Mouse (Mus musculus): ENCODE data around the gene Chkb. TPM values are rescaled to one million over a fixed set of nuclear protein-coding genes. Genes with fewer than 3 reads are reported as not detected.

Chkb gene
- polyA plus RNA-seq, 1 experiment = 115 TPM

- H3K4me1 ChIP-seq (ENCODE audit: control insufficient read depth, insufficient read depth, low read length) = peaks cover 29% of the 10 kb centered on the region
- H3K4me3 ChIP-seq (ENCODE audit: insufficient read depth, low read length) = peak overlapping the region; percentile 36; the same call in 1 of the 2 replicates
- no peak for TF ChIP-seq CTCF (IDR thresholded peaks at IDR 0.05; ENCODE audit: low read depth, low read length)
- no peak for TF ChIP-seq POLR2A (IDR thresholded peaks at IDR 0.05; ENCODE audit: borderline replicate concordance, low read depth, low read length)
- no peak overlapping the region for H3K27ac ChIP-seq (ENCODE audit: insufficient read depth, low read depth, low read length)
Observed at GRCm38 (mm10) chr15:89431271-89431670, 1.6 kb upstream of the Chkb start.

- Histone ChIP-seq H3K4me3 (ENCODE audit: insufficient read depth, low read length) (peak overlapping the region; percentile 63; the same call in 1 of the 2 replicates), H3K27ac (ENCODE audit: insufficient read depth, low read depth, low read length) (peak overlapping the region; percentile 18), H3K4me1 (ENCODE audit: control insufficient read depth, insufficient read depth, low read length) (peaks cover 32% of the 10 kb centered on the region)
Observed at GRCm38 (mm10) chr15:89430771-89431170, 1.1 kb upstream of the Chkb start.

DNA sequence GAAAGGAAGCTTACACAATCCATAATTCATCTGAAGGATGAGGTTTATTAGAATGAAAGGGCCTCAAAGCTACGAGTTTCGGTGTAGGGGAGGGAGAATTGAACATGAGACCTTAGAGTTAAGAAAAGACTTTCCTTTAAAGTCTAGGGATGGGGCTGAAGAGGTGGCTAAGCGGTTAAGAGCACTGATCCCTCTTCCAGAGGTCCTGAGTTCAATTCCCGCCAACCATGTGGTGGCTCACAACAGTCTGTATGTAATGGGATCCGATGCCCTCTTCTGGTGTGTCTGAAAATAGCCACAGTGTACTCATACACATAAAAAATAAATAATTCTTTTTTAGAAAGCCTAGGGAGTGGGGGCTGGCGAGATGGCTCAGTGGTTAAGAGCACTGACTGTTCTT is 633 bp upstream of the Chkb start:
- peak overlapping the region; percentile 63 for H3K4me3 ChIP-seq (ENCODE audit: insufficient read depth, low read length)
- TF ChIP-seq CTCF (IDR thresholded peaks at IDR 0.05; ENCODE audit: low read depth, low read length) = no peak
- TF ChIP-seq POLR2A (IDR thresholded peaks at IDR 0.05; ENCODE audit: borderline replicate concordance, low read depth, low read length) = no peak
- H3K27ac ChIP-seq (ENCODE audit: insufficient read depth, low read depth, low read length) = peak overlapping the region; percentile 18
- H3K4me1 ChIP-seq (ENCODE audit: control insufficient read depth, insufficient read depth, low read length) = peaks cover 32% of the 10 kb centered on the region

GRCm38 (mm10) chr15:89428821-89429351 is 822 bp downstream of the Chkb start:
- peaks cover 32% of the 10 kb centered on the region for H3K4me1 ChIP-seq (ENCODE audit: control insufficient read depth, insufficient read depth, low read length)
- peak overlapping the region; percentile 63 for H3K4me3 ChIP-seq (ENCODE audit: insufficient read depth, low read length)
- TF ChIP-seq CTCF (IDR thresholded peaks at IDR 0.05; ENCODE audit: low read depth, low read length) (no peak), POLR2A (IDR thresholded peaks at IDR 0.05; ENCODE audit: borderline replicate concordance, low read depth, low read length) (no peak)
- H3K27ac ChIP-seq (ENCODE audit: insufficient read depth, low read depth, low read length) = no peak overlapping the region

DNA sequence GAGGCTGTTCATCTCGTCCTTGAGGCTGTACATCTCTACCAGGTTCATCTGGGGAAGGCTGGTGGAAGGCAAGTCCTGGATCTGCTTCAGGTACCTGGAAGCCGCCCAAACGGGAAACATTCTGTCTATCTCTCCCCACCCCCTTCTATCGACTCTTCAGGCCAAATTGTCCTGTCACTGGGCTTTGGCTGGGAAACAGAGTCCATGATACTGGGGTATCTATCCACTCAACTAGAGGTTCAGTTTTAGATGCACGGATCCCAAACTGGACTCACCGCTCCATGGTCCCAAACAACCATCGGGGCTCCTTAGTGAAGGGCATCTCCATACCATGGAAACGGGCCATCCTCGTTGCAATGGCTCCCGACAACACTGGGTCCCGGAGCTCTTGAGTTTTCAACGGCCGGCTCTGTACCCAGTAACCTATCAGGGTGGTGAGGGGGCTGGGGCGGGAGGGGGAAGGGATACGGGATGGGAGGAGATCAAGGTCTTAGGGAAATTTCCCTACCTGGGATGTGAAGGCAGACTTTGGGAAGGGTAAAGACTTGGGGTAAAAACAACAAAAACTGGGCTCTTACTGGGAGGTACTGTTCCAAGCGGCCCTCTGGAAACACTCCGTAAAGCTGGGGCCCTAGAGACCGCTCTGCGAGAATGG is 1.4 kb downstream of the Chkb start:
- TF ChIP-seq POLR2A (IDR thresholded peaks at IDR 0.05; ENCODE audit: borderline replicate concordance, low read depth, low read length) (no peak), CTCF (IDR thresholded peaks at IDR 0.05; ENCODE audit: low read depth, low read length) (no peak)

DNA sequence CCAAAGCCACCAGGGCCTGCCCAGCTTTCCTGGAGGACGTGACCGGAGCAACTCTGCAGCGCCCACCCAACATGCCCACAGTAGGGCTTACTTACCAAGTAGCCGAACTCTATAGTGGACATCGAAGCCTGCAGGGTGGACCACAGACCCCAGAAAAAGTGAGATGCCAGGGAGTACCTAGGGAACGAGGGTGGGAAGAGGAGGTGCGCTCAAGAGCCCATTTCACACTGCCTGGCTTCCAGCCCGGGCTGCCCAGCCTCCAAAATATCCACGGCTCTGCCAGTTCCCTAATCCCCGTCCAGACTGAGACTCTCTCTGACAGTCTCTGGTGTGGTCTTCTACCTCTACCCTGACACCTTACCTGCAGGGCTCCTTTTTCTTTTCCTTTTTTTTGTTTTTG is 3.0 kb downstream of the Chkb start:
- no peak for TF ChIP-seq CTCF (IDR thresholded peaks at IDR 0.05; ENCODE audit: low read depth, low read length)
- no peak for TF ChIP-seq POLR2A (IDR thresholded peaks at IDR 0.05; ENCODE audit: borderline replicate concordance, low read depth, low read length)
- H3K4me3 ChIP-seq (ENCODE audit: insufficient read depth, low read length) = no peak overlapping the region
- peak overlapping the region; percentile 10; the same call in 1 of the 2 replicates for H3K27ac ChIP-seq (ENCODE audit: insufficient read depth, low read depth, low read length)
- peaks cover 31% of the 10 kb centered on the region for H3K4me1 ChIP-seq (ENCODE audit: control insufficient read depth, insufficient read depth, low read length)

More for the DNA sequence above, 1.4 kb downstream of the Chkb start:
- Histone ChIP-seq H3K4me3 (ENCODE audit: insufficient read depth, low read length) (peak overlapping the region; percentile 63), H3K4me1 (ENCODE audit: control insufficient read depth, insufficient read depth, low read length) (peaks cover 32% of the 10 kb centered on the region), H3K27ac (ENCODE audit: insufficient read depth, low read depth, low read length) (no peak overlapping the region)

- TF ChIP-seq CTCF (IDR thresholded peaks at IDR 0.05; ENCODE audit: low read depth, low read length) = no peak
- no peak for TF ChIP-seq POLR2A (IDR thresholded peaks at IDR 0.05; ENCODE audit: borderline replicate concordance, low read depth, low read length)
- peak within 1 kb of the TSS; percentile 10; the same call in 1 of the 2 replicates for H3K27ac ChIP-seq (ENCODE audit: insufficient read depth, low read depth, low read length)
Observed at GRCm38 (mm10) chr15:89425711-89426121, 4.0 kb downstream of the Chkb start, which contains the start of gene Cpt1b. Cpt1b (minus strand) TSS chr15:89425863.

GRCm38 (mm10) chr15:89424621-89425020 is 5.1 kb downstream of the Chkb start:
- TF ChIP-seq POLR2A (IDR thresholded peaks at IDR 0.05; ENCODE audit: borderline replicate concordance, low read depth, low read length) = no peak
- TF ChIP-seq CTCF (IDR thresholded peaks at IDR 0.05; ENCODE audit: low read depth, low read length) = no peak
- no peak overlapping the region for H3K4me3 ChIP-seq (ENCODE audit: insufficient read depth, low read length)
- no peak overlapping the region for H3K27ac ChIP-seq (ENCODE audit: insufficient read depth, low read depth, low read length)
- H3K4me1 ChIP-seq (ENCODE audit: control insufficient read depth, insufficient read depth, low read length) = peaks cover 23% of the 10 kb centered on the region

More at GRCm38 (mm10) chr15:89425711-89426121, 4.0 kb downstream of the Chkb start, which contains the start of gene Cpt1b:
- Histone ChIP-seq H3K4me1 (ENCODE audit: control insufficient read depth, insufficient read depth, low read length) (peaks cover 23% of the 10 kb centered on the region), H3K4me3 (ENCODE audit: insufficient read depth, low read length) (no peak within 1 kb of the TSS)

GRCm38 (mm10) chr15:89421938-89422337 is 7.8 kb downstream of the Chkb start:
- Histone ChIP-seq H3K4me1 (ENCODE audit: control insufficient read depth, insufficient read depth, low read length) (peaks cover 9% of the 10 kb centered on the region), H3K27ac (ENCODE audit: insufficient read depth, low read depth, low read length) (no peak overlapping the region), H3K4me3 (ENCODE audit: insufficient read depth, low read length) (no peak overlapping the region)
- TF ChIP-seq POLR2A (IDR thresholded peaks at IDR 0.05; ENCODE audit: borderline replicate concordance, low read depth, low read length) (no peak), CTCF (IDR thresholded peaks at IDR 0.05; ENCODE audit: low read depth, low read length) (no peak)

- Histone ChIP-seq H3K4me3 (ENCODE audit: insufficient read depth, low read length) (no peak overlapping the region), H3K27ac (ENCODE audit: insufficient read depth, low read depth, low read length) (no peak overlapping the region), H3K4me1 (ENCODE audit: control insufficient read depth, insufficient read depth, low read length) (no peaks in the 10 kb centered on the region)
- TF ChIP-seq CTCF (IDR thresholded peaks at IDR 0.05; ENCODE audit: low read depth, low read length) (no peak), POLR2A (IDR thresholded peaks at IDR 0.05; ENCODE audit: borderline replicate concordance, low read depth, low read length) (no peak)
Observed at GRCm38 (mm10) chr15:89415282-89415681, 14.4 kb downstream of the Chkb start.
